Mouse (Mus musculus) heart, postnatal 0 days (tissue): ENCODE measurements around the gene Shisa6.

Experiments
- CTCF ChIP-seq: IDR thresholded peaks from 2 replicates; pipeline ENCODE4 v1.5.1; 2016; ENCODE audit warnings: antibody characterized with exemption, control low read depth, low read depth
- EP300 ChIP-seq: IDR thresholded peaks from 2 replicates; pipeline ENCODE4 v1.6.1; 2016; ENCODE audit warnings: antibody characterized with exemption, low read depth

GRCm38 (mm10) chr11:66527343-66527742 lies 1.6 kb upstream of the Shisa6 start:
- no peak; the same call in 1 of the 2 replicates for TF ChIP-seq CTCF
- no peak for TF ChIP-seq EP300
